Comparison of ENCODE assay signal across 9 mouse cellular contexts in genomic region chr8:88603446-88603989, GRCm38 (mm10). TPM values are rescaled to one million over a fixed set of nuclear protein-coding genes. Genes with fewer than 3 reads are reported as not detected.
A peak's percentile ranks its signal among the peaks of the same experiment; 100 is the strongest.
DNase-seq lines count a peak whose midpoint lies in the region; ATAC-seq and TF ChIP-seq lines count a peak whose summit lies in the region.
"Had no signal": no experiment of that assay in that cellular context is flagged by ENCODE, and none has a peak within 500 bp of the region (broad histone marks: within the 10 kb centered on the region; RNA-seq: fewer than 3 reads in every experiment).

No protein-coding gene starts in this region.

- H3K9me3 ChIP-seq in heart, embryonic 16.5 days (replicated peaks; ENCODE audit: control insufficient read depth, low read length) = peaks cover 6% of the 10 kb centered on the region; the same call in 1 of the 2 replicates
- no peaks in the 10 kb centered on the region for H3K9me3 ChIP-seq in embryonic facial prominence, embryonic 12.5 days
- no peaks in the 10 kb centered on the region for H3K9me3 ChIP-seq in hindbrain, postnatal 0 days (ENCODE audit: low read length)
- no peaks in the 10 kb centered on the region; the same call in 1 of the 2 replicates for H3K9me3 ChIP-seq in midbrain, embryonic 16.5 days (replicated peaks; ENCODE audit: control insufficient read depth, low read length, poor library complexity, severe bottlenecking)
- H3K9me3 ChIP-seq: liver, embryonic 15.5 days had no signal

- DNase-seq in heart, adult 18-20 months = no peak
- peak; percentile 64 for DNase-seq in hindbrain, postnatal 0 days (ENCODE audit: low spot score)
- no peak for DNase-seq in layer of hippocampus, adult 9-11 months
- DNase-seq in thymus, adult 2 months = no peak
- DNase-seq in ovary, adult 18-20 months (ENCODE audit: low spot score) = no peak

- no peaks in the 10 kb centered on the region for H3K36me3 ChIP-seq in heart, embryonic 16.5 days (ENCODE audit: control insufficient read depth, insufficient read depth)
- H3K36me3 ChIP-seq in embryonic facial prominence, embryonic 12.5 days = no peaks in the 10 kb centered on the region
- H3K36me3 ChIP-seq in hindbrain, postnatal 0 days (ENCODE audit: insufficient read depth, low read length) = no peaks in the 10 kb centered on the region
- H3K36me3 ChIP-seq in midbrain, embryonic 16.5 days (ENCODE audit: control insufficient read depth, insufficient read depth, low read length) = no peaks in the 10 kb centered on the region
- no peaks in the 10 kb centered on the region for H3K36me3 ChIP-seq in thymus, adult 2 months (ENCODE audit: control insufficient read depth, insufficient read depth, low read length)
- H3K36me3 ChIP-seq: liver, embryonic 15.5 days had no signal

- no peak for ATAC-seq in heart, embryonic 16.5 days (replicated peaks; ENCODE audit: extremely low read depth, insufficient read depth, low FRiP score)
- no peak for ATAC-seq in embryonic facial prominence, embryonic 12.5 days (ENCODE audit: insufficient number of reproducible peaks, insufficient read depth, low FRiP score, low TSS enrichment)
- ATAC-seq in hindbrain, postnatal 0 days = peak; percentile 39
- ATAC-seq in midbrain, embryonic 16.5 days = peak; percentile 25; the same call in 1 of the 2 replicates

- H3K4me3 ChIP-seq in heart, embryonic 16.5 days (ENCODE audit: low read length) = peak overlapping the region; percentile 16; the same call in 1 of the 2 replicates
- peak overlapping the region; percentile 28 for H3K4me3 ChIP-seq in embryonic facial prominence, embryonic 12.5 days
- peak overlapping the region; percentile 27 for H3K4me3 ChIP-seq in hindbrain, postnatal 0 days (ENCODE audit: low read length)
- peak overlapping the region; percentile 35 for H3K4me3 ChIP-seq in midbrain, embryonic 16.5 days (ENCODE audit: low read depth, low read length)
- H3K4me3 ChIP-seq in thymus, adult 2 months (ENCODE audit: control insufficient read depth, insufficient read depth, low read length) = no peak overlapping the region
- H3K4me3 ChIP-seq: liver, embryonic 15.5 days had no signal

- no peak for TF ChIP-seq CTCF in hindbrain, postnatal 0 days (IDR thresholded peaks at IDR 0.05; ENCODE audit: low read depth)
- no peak for TF ChIP-seq CTCF in thymus, adult 2 months (IDR thresholded peaks at IDR 0.05; ENCODE audit: borderline replicate concordance, control insufficient read depth, extremely low read depth, insufficient read depth, low read length, poor library complexity)

- TF ChIP-seq POLR2A in thymus, adult 2 months (IDR thresholded peaks at IDR 0.05; ENCODE audit: control insufficient read depth, extremely low read depth, insufficient read depth, low read length, poor library complexity) = no peak

- peak overlapping the region; percentile 34; the same call in 1 of the 2 replicates for H3K9ac ChIP-seq in heart, embryonic 16.5 days (ENCODE audit: low read length)
- no peak overlapping the region for H3K9ac ChIP-seq in embryonic facial prominence, embryonic 12.5 days
- 0 out of 2 replicates have a peak overlapping the region, but pooled peaks have one; percentile 17 for H3K9ac ChIP-seq in hindbrain, postnatal 0 days (replicated peaks; ENCODE audit: low read length)
- peak overlapping the region; percentile 59 for H3K9ac ChIP-seq in midbrain, embryonic 16.5 days (ENCODE audit: low read depth, low read length)
- H3K9ac ChIP-seq: liver, embryonic 15.5 days had no signal

- WGBS in heart, embryonic 16.5 days = 19% methylated on average over 10 of the region's 10 CpGs
- WGBS in embryonic facial prominence, embryonic 12.5 days = 3% methylated on average over 10 of the region's 10 CpGs
- WGBS in hindbrain, postnatal 0 days = 4% methylated on average over 10 of the region's 10 CpGs
- 4% methylated on average over 10 of the region's 10 CpGs for WGBS in midbrain, embryonic 16.5 days
- 42% methylated on average over 10 of the region's 10 CpGs for WGBS in thymus, adult 2 months

- H3K4me2 ChIP-seq in heart, embryonic 16.5 days (ENCODE audit: low read depth, low read length) = peak overlapping the region; percentile 48
- peak overlapping the region; percentile 55 for H3K4me2 ChIP-seq in embryonic facial prominence, embryonic 12.5 days (replicated peaks)
- H3K4me2 ChIP-seq in hindbrain, postnatal 0 days (ENCODE audit: low read depth, low read length) = peak overlapping the region; percentile 67
- H3K4me2 ChIP-seq in midbrain, embryonic 16.5 days (ENCODE audit: low read length) = peak overlapping the region; percentile 70
- H3K4me2 ChIP-seq: liver, embryonic 15.5 days had no signal

- H3K4me1 ChIP-seq in heart, embryonic 16.5 days (ENCODE audit: control insufficient read depth, insufficient read depth, low read length) = peaks cover 5% of the 10 kb centered on the region; the same call in 1 of the 2 replicates
- H3K4me1 ChIP-seq in embryonic facial prominence, embryonic 12.5 days = peaks cover 28% of the 10 kb centered on the region
- H3K4me1 ChIP-seq in hindbrain, postnatal 0 days (ENCODE audit: insufficient read depth, low read length) = peaks cover 23% of the 10 kb centered on the region
- H3K4me1 ChIP-seq in midbrain, embryonic 16.5 days (ENCODE audit: control insufficient read depth, insufficient read depth, low read length) = peaks cover 23% of the 10 kb centered on the region
- peaks cover 4% of the 10 kb centered on the region for H3K4me1 ChIP-seq in thymus, adult 2 months (replicated peaks; ENCODE audit: control insufficient read depth, insufficient read depth, low read length)
- H3K4me1 ChIP-seq: liver, embryonic 15.5 days had no signal

- peaks cover 2% of the 10 kb centered on the region; the same call in 1 of the 2 replicates for H3K27me3 ChIP-seq in heart, embryonic 16.5 days (ENCODE audit: control insufficient read depth, insufficient read depth, low read length)
- no peaks in the 10 kb centered on the region for H3K27me3 ChIP-seq in embryonic facial prominence, embryonic 12.5 days
- H3K27me3 ChIP-seq in hindbrain, postnatal 0 days (ENCODE audit: insufficient read depth, low read length) = no peaks in the 10 kb centered on the region
- H3K27me3 ChIP-seq in midbrain, embryonic 16.5 days (ENCODE audit: control insufficient read depth, insufficient read depth, low read depth, low read length) = no peaks in the 10 kb centered on the region
- H3K27me3 ChIP-seq in thymus, adult 2 months (ENCODE audit: control insufficient read depth, insufficient read depth, low read length) = no peaks in the 10 kb centered on the region
- H3K27me3 ChIP-seq: liver, embryonic 15.5 days had no signal

- no peak overlapping the region for H3K27ac ChIP-seq in heart, embryonic 16.5 days (ENCODE audit: low read length)
- H3K27ac ChIP-seq in embryonic facial prominence, embryonic 12.5 days = peak overlapping the region; percentile 62; the same call in 1 of the 2 replicates
- peak overlapping the region; percentile 32; the same call in 1 of the 2 replicates for H3K27ac ChIP-seq in hindbrain, postnatal 0 days
- H3K27ac ChIP-seq in midbrain, embryonic 16.5 days (ENCODE audit: low read length) = peak overlapping the region; percentile 58; the same call in 1 of the 2 replicates
- no peak overlapping the region for H3K27ac ChIP-seq in thymus, adult 2 months (ENCODE audit: control insufficient read depth, insufficient read depth, low read length)
- H3K27ac ChIP-seq: liver, embryonic 15.5 days had no signal

RNA-seq across cellular contexts. Expression of gene Snx20, which starts 32.4 kb away (rescaled TPM):
- polyA plus RNA-seq in heart, embryonic 16.5 days (2015; fragmentation: Nextera tagmentation; extraction: Ambion mirVana) = 2.4 and 3.2 TPM in 2 replicates
- 1 to 10 TPM; 1.1 to 3.0 TPM for total RNA-seq in heart, adult 18-20 months (2021)
- polyA plus RNA-seq in embryonic facial prominence, embryonic 12.5 days (2016; fragmentation: Nextera tagmentation; extraction: Ambion mirVana) = 1.1 and 1.5 TPM in 2 replicates
- total RNA-seq in hindbrain, postnatal 0 days (2014; rRNA removed) = 0.47 and 1.1 TPM in 2 replicates
- 2.2 TPM in 2 replicates for polyA plus RNA-seq in hindbrain, postnatal 0 days (2015; fragmentation: Nextera tagmentation; extraction: Ambion mirVana)
- polyA plus RNA-seq in midbrain, embryonic 16.5 days (2015; fragmentation: Nextera tagmentation; extraction: Ambion mirVana) = 1.3 and 1.5 TPM in 2 replicates
- polyA plus RNA-seq in thymus, adult 2 months (2012; rRNA removed) = 52.3 and 69.5 TPM in 2 replicates

RNA-seq across cellular contexts. Expression of gene Nod2, which starts 43.6 kb away (rescaled TPM):
- polyA plus RNA-seq in heart, embryonic 16.5 days (2015; fragmentation: Nextera tagmentation; extraction: Ambion mirVana) = 0.12 and 0.14 TPM in 2 replicates
- 1 to 10 TPM; 1.0 to 1.4 TPM for total RNA-seq in heart, adult 18-20 months (2021)
- 0.29 and 0.41 TPM in 2 replicates for polyA plus RNA-seq in embryonic facial prominence, embryonic 12.5 days (2016; fragmentation: Nextera tagmentation; extraction: Ambion mirVana)
- 0.32 and 1.7 TPM in 2 replicates for total RNA-seq in hindbrain, postnatal 0 days (2014; rRNA removed)
- 0.05 TPM in 1 of 2 replicates, not detected in the other for polyA plus RNA-seq in hindbrain, postnatal 0 days (2015; fragmentation: Nextera tagmentation; extraction: Ambion mirVana)
- 0.12 and 0.19 TPM in 2 replicates for polyA plus RNA-seq in midbrain, embryonic 16.5 days (2015; fragmentation: Nextera tagmentation; extraction: Ambion mirVana)
- 2.7 and 3.0 TPM in 2 replicates for polyA plus RNA-seq in thymus, adult 2 months (2012; rRNA removed)

Comparison
In these comparisons a context has a peak if more than half of its experiments do, and no peak if none do; other contexts are left out.
1. ATAC-seq: peak in hindbrain, postnatal 0 days (single experiment) and midbrain, embryonic 16.5 days (single experiment); none in heart, embryonic 16.5 days (single experiment) and embryonic facial prominence, embryonic 12.5 days (single experiment).
2. H3K27ac ChIP-seq: peak in embryonic facial prominence, embryonic 12.5 days (single experiment), hindbrain, postnatal 0 days (single experiment) and midbrain, embryonic 16.5 days (single experiment); none in heart, embryonic 16.5 days (single experiment) and thymus, adult 2 months (single experiment).
3. RNA of gene Snx20, which starts 32.4 kb away (polyA plus RNA-seq): 52.3 to 69.5 TPM in thymus, adult 2 months; 2.4 to 3.2 TPM in heart, embryonic 16.5 days, 2.2 TPM in hindbrain, postnatal 0 days, 1.3 to 1.5 TPM in midbrain, embryonic 16.5 days and 1.1 to 1.5 TPM in embryonic facial prominence, embryonic 12.5 days; every median in the first group is over 10 times any median in the second.
4. Peak in every context shown above with its lines, with median percentiles within 50 percentile points of each other: H3K4me2 ChIP-seq.